Mouse (Mus musculus): ENCODE measurements around the gene Hrnr.

Hrnr gene

GRCm38 (mm10) chr3:93319449-93319848 lies at the start of gene Hrnr:
Hrnr (plus strand) TSS chr3:93319749.
- DNase-seq (ENCODE audit: low read depth), result no peak

GRCm38 (mm10) chr3:93273223-93273622 lies 46.3 kb upstream of the Hrnr start, which contains the start of gene Flg:
Flg (plus strand) TSS chr3:93273523.
- no peak for DNase-seq (ENCODE audit: low read depth)

GRCm38 (mm10) chr3:93297542-93297941 lies 22.0 kb upstream of the Hrnr start:
- DNase-seq (ENCODE audit: low read depth), result no peak

- no peak for DNase-seq (ENCODE audit: low read depth)
Measured at GRCm38 (mm10) chr3:93299832-93300231, 19.7 kb upstream of the Hrnr start.

GRCm38 (mm10) chr3:93301896-93302295 lies 17.7 kb upstream of the Hrnr start:
- DNase-seq (ENCODE audit: low read depth), result no peak

GRCm38 (mm10) chr3:93306142-93306541 lies 13.4 kb upstream of the Hrnr start:
- DNase-seq (ENCODE audit: low read depth), result no peak

- no peak for DNase-seq (ENCODE audit: low read depth)
Measured at GRCm38 (mm10) chr3:93311371-93311770, 8.2 kb upstream of the Hrnr start.

- no peak for DNase-seq (ENCODE audit: low read depth)
Measured at GRCm38 (mm10) chr3:93314388-93314787, 5.2 kb upstream of the Hrnr start.

- no peak for DNase-seq (ENCODE audit: low read depth)
Measured at GRCm38 (mm10) chr3:93337749-93338148, 18.2 kb downstream of the Hrnr start.

- DNase-seq (ENCODE audit: low read depth), result no peak
Measured at GRCm38 (mm10) chr3:93340021-93340420, 20.5 kb downstream of the Hrnr start.

- no peak for DNase-seq (ENCODE audit: low read depth)
Measured at GRCm38 (mm10) chr3:93346896-93347295, 27.3 kb downstream of the Hrnr start.

- DNase-seq (ENCODE audit: low read depth), result no peak
Measured at GRCm38 (mm10) chr3:93360045-93360444, 40.5 kb downstream of the Hrnr start.

- DNase-seq (ENCODE audit: low read depth), result peak; percentile 16
Measured at GRCm38 (mm10) chr3:93361933-93362574, 42.5 kb downstream of the Hrnr start.

- DNase-seq (ENCODE audit: low read depth), result no peak
Measured at GRCm38 (mm10) chr3:93366966-93367575, 47.5 kb downstream of the Hrnr start.

GRCm38 (mm10) chr3:93368171-93368570 lies 48.6 kb downstream of the Hrnr start:
- DNase-seq (ENCODE audit: low read depth), result no peak

- no peak for DNase-seq (ENCODE audit: low read depth)
Measured at GRCm38 (mm10) chr3:93373416-93373815, 53.9 kb downstream of the Hrnr start.

GRCm38 (mm10) chr3:93375196-93375595 lies 55.6 kb downstream of the Hrnr start:
- no peak for DNase-seq (ENCODE audit: low read depth)

GRCm38 (mm10) chr3:93375601-93376000 lies 56.1 kb downstream of the Hrnr start:
- DNase-seq (ENCODE audit: low read depth), result no peak

- DNase-seq (ENCODE audit: low read depth), result no peak
Measured at GRCm38 (mm10) chr3:93378146-93378545, 58.6 kb downstream of the Hrnr start.

All from c-Kit-positive CD71-positive TER-119-negative erythroid progenitor cells, embryonic 14.5 days (primary cell).